Mouse (Mus musculus) C2C12 (cell line): Measurements from ENCODE around the gene Lmf1.

ENCODE experiments used
- CTCF ChIP-seq: IDR thresholded peaks from one replicate; pipeline ENCODE4 v1.5.1; 2011; ENCODE audit not compliant: control insufficient read depth, insufficient read depth, insufficient read length
- FOSL1 ChIP-seq: IDR thresholded peaks from one replicate; pipeline ENCODE4 v1.8.0; 2011; ENCODE audit warnings: mild to moderate bottlenecking, low read length; ENCODE audit not compliant: poor library complexity, insufficient read depth, severe bottlenecking
- MAX ChIP-seq: IDR thresholded peaks from one replicate; pipeline ENCODE4 v1.6.1; 2011; ENCODE audit warnings: mild to moderate bottlenecking, control low read depth

DNA sequence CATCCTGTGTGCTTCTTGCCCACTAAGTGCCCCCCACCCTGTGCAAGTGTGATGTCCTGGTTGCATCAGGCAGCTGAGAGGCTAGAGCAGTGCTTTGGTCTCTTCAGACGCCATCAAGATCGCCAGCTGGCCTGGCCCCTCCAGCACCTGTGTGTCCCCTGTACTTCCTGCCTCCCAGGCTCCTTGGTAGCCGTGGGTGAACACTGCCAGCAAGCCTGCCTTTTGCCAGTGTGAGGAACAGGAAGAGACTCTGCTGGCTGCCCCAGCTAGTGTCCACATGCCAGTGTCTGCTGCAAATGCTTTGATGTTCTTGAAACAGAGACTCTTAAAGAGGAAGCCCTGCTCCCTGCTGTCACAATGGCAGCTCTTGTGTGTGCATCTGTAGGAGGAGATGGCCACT is 18.7 kb downstream of the Lmf1 start:
- TF ChIP-seq CTCF (no peak), MAX (no peak), FOSL1 (no peak)
